ENCODE assay signal across 26 mouse cellular contexts in genomic region chr5:103939856-103940255, GRCm38 (mm10). TPM values are rescaled to one million over a fixed set of nuclear protein-coding genes. Genes with fewer than 3 reads are reported as not detected.
DNase-seq lines count a peak whose midpoint lies in the region; ATAC-seq and TF ChIP-seq lines count a peak whose summit lies in the region.
"Had no signal": no experiment of that assay in that cellular context is flagged by ENCODE, and none has a peak within 500 bp of the region (broad histone marks: within the 10 kb centered on the region; RNA-seq: fewer than 3 reads in every experiment).

No protein-coding gene starts in this region.

- peak; percentile 31 for DNase-seq in intestine, embryonic 14.5 days (ENCODE audit: low spot score)
- no peak for DNase-seq in midbrain, embryonic 10.5 days (ENCODE audit: low spot score)
- DNase-seq in midbrain, postnatal 0 days (ENCODE audit: low spot score): no peak
- DNase-seq in retina, embryonic 14.5 days (ENCODE audit: low spot score): peak; percentile 53
- peak; percentile 65 for DNase-seq in retina, postnatal 1 day
- DNase-seq in urinary bladder, postnatal 14 days (ENCODE audit: low spot score): no peak
- no peak for DNase-seq in adrenal gland, adult 8-10 months
- DNase-seq: adrenal gland, adult 2 months; adrenal gland, postnatal 10 days; adrenal gland, postnatal 14 days; adrenal gland, postnatal 25 days; adrenal gland, postnatal 36 days; B cell, adult 2 months; cerebellum, adult 11 months; cerebellum, adult 11-12 months; cerebellum, adult 18-20 months had no signal

- 0 out of 2 replicates have a peak, but pooled peaks cover 4% of the 10 kb centered on the region for H3K4me1 ChIP-seq in intestine, embryonic 14.5 days (replicated peaks; ENCODE audit: control insufficient read depth, insufficient read depth, low read length)
- peaks cover 3% of the 10 kb centered on the region; the same call in 1 of the 2 replicates for H3K4me1 ChIP-seq in intestine, embryonic 16.5 days (ENCODE audit: control insufficient read depth, insufficient read depth, low read length)
- peaks cover 52% of the 10 kb centered on the region for H3K4me1 ChIP-seq in midbrain, embryonic 10.5 days
- no peaks in the 10 kb centered on the region for H3K4me1 ChIP-seq in midbrain, postnatal 0 days (ENCODE audit: insufficient read depth, low read length)

- TF ChIP-seq CTCF in midbrain, postnatal 0 days (IDR thresholded peaks at IDR 0.05): no peak

- no peak overlapping the region for H3K4me3 ChIP-seq in intestine, embryonic 14.5 days (ENCODE audit: low read depth, low read length)
- no peak overlapping the region for H3K4me3 ChIP-seq in intestine, embryonic 16.5 days (ENCODE audit: low read length)
- H3K4me3 ChIP-seq in midbrain, embryonic 10.5 days: no peak overlapping the region
- H3K4me3 ChIP-seq in midbrain, postnatal 0 days (ENCODE audit: low read depth, low read length): no peak overlapping the region

- 0 out of 2 replicates have a peak, but pooled peaks cover 8% of the 10 kb centered on the region for H3K27me3 ChIP-seq in intestine, embryonic 14.5 days (replicated peaks; ENCODE audit: control insufficient read depth, insufficient read depth, low read length)
- peaks cover 6% of the 10 kb centered on the region; the same call in 1 of the 2 replicates for H3K27me3 ChIP-seq in intestine, embryonic 16.5 days (replicated peaks; ENCODE audit: control insufficient read depth, insufficient read depth, low read length)
- H3K27me3 ChIP-seq in midbrain, embryonic 10.5 days (ENCODE audit: low read depth, poor library complexity, severe bottlenecking): no peaks in the 10 kb centered on the region
- H3K27me3 ChIP-seq in midbrain, postnatal 0 days (ENCODE audit: insufficient read depth, low read length): no peaks in the 10 kb centered on the region

- no peak overlapping the region for H3K4me2 ChIP-seq in intestine, embryonic 14.5 days (ENCODE audit: low read length)
- no peak overlapping the region for H3K4me2 ChIP-seq in intestine, embryonic 16.5 days (ENCODE audit: low read depth, low read length)
- H3K4me2 ChIP-seq in midbrain, postnatal 0 days (ENCODE audit: low read depth, low read length, poor library complexity, severe bottlenecking): no peak overlapping the region

- H3K36me3 ChIP-seq in intestine, embryonic 14.5 days (ENCODE audit: control insufficient read depth, insufficient read depth, low read length): no peaks in the 10 kb centered on the region
- no peaks in the 10 kb centered on the region for H3K36me3 ChIP-seq in intestine, embryonic 16.5 days (ENCODE audit: control insufficient read depth, insufficient read depth, low read length)
- H3K36me3 ChIP-seq in midbrain, embryonic 10.5 days: no peaks in the 10 kb centered on the region
- no peaks in the 10 kb centered on the region for H3K36me3 ChIP-seq in midbrain, postnatal 0 days (ENCODE audit: insufficient read depth, low read length)
- H3K36me3 ChIP-seq: G1E had no signal

- H3K27ac ChIP-seq in intestine, embryonic 14.5 days (ENCODE audit: low read depth): no peak overlapping the region
- H3K27ac ChIP-seq in intestine, embryonic 16.5 days (ENCODE audit: low read length): no peak overlapping the region
- H3K27ac ChIP-seq in midbrain, embryonic 10.5 days (replicated peaks): peak overlapping the region; percentile 75; the same call in 1 of the 2 replicates
- no peak overlapping the region for H3K27ac ChIP-seq in midbrain, postnatal 0 days (ENCODE audit: low read depth, low read length)

- no peak for ATAC-seq in intestine, embryonic 14.5 days (replicated peaks; ENCODE audit: low FRiP score, low TSS enrichment, low read depth)
- no peak for ATAC-seq in intestine, embryonic 16.5 days
- no peak for ATAC-seq in midbrain, postnatal 0 days (ENCODE audit: low FRiP score)
- ATAC-seq: activated CD4-positive, CD25-positive, alpha-beta regulatory T cell, adult 4 months; CD4-positive, CD25-positive, alpha-beta regulatory T cell, adult 4 months; Patski had no signal

- H3K9me3 ChIP-seq in intestine, embryonic 14.5 days (ENCODE audit: control insufficient read depth, low read length): no peaks in the 10 kb centered on the region
- no peaks in the 10 kb centered on the region for H3K9me3 ChIP-seq in intestine, embryonic 16.5 days (ENCODE audit: control insufficient read depth, low read length)
- H3K9me3 ChIP-seq in midbrain, embryonic 10.5 days (replicated peaks): no peaks in the 10 kb centered on the region
- no peaks in the 10 kb centered on the region for H3K9me3 ChIP-seq in midbrain, postnatal 0 days (ENCODE audit: low read length)

- 64% methylated on average over 1 of the region's 1 CpGs for WGBS in intestine, embryonic 14.5 days
- WGBS in intestine, embryonic 16.5 days: 68% methylated on average over 1 of the region's 1 CpGs
- 90% methylated on average over 1 of the region's 1 CpGs for WGBS in midbrain, embryonic 10.5 days
- 76% methylated on average over 1 of the region's 1 CpGs for WGBS in midbrain, postnatal 0 days

- no peak overlapping the region for H3K9ac ChIP-seq in intestine, embryonic 14.5 days (ENCODE audit: low read length)
- no peak overlapping the region for H3K9ac ChIP-seq in intestine, embryonic 16.5 days (ENCODE audit: low read depth, low read length)
- H3K9ac ChIP-seq in midbrain, postnatal 0 days (replicated peaks; ENCODE audit: low read length, poor library complexity, severe bottlenecking): no peak overlapping the region

RNA-seq across cellular contexts. Expression of gene Klhl8, which starts 28.8 kb away (rescaled TPM):
- 9.8 and 10.3 TPM in 2 replicates for polyA plus RNA-seq in intestine, embryonic 14.5 days (2014; fragmentation: Nextera tagmentation; extraction: Ambion mirVana)
- polyA plus RNA-seq in intestine, embryonic 16.5 days (2015; fragmentation: Nextera tagmentation; extraction: Ambion mirVana): 6.7 and 7.3 TPM in 2 replicates
- 11.5 TPM in 2 replicates for polyA plus RNA-seq in midbrain, embryonic 10.5 days (2016; fragmentation: Nextera tagmentation; extraction: Ambion mirVana)
- total RNA-seq in midbrain, postnatal 0 days (2014; rRNA removed): 44.6 and 46.7 TPM in 2 replicates
- 39.5 and 41.5 TPM in 2 replicates for polyA plus RNA-seq in midbrain, postnatal 0 days (2015; fragmentation: Nextera tagmentation; extraction: Ambion mirVana)
- 10 to 100 TPM; 17.8 to 22.4 (median 20.5) TPM for total RNA-seq in adrenal gland, adult 8-10 months (2022)

RNA-seq across cellular contexts. Expression of gene Hsd17b13, which starts 37.4 kb away (rescaled TPM):
- polyA plus RNA-seq in intestine, embryonic 14.5 days (2014; fragmentation: Nextera tagmentation; extraction: Ambion mirVana): 1.9 and 4.6 TPM in 2 replicates
- polyA plus RNA-seq in intestine, embryonic 16.5 days (2015; fragmentation: Nextera tagmentation; extraction: Ambion mirVana): 36.9 and 49.5 TPM in 2 replicates
- not detected in 2 replicates for polyA plus RNA-seq in midbrain, embryonic 10.5 days (2016; fragmentation: Nextera tagmentation; extraction: Ambion mirVana)
- total RNA-seq in midbrain, postnatal 0 days (2014; rRNA removed): not detected in 2 replicates
- 0.15 and 0.27 TPM in 2 replicates for polyA plus RNA-seq in midbrain, postnatal 0 days (2015; fragmentation: Nextera tagmentation; extraction: Ambion mirVana)
- total RNA-seq in adrenal gland, adult 8-10 months (2022): not detected
- total RNA-seq: adrenal gland, adult 18-20 months; adrenal gland, postnatal 25 days; ES-E14; G1E; MEL had no signal
- polyA plus RNA-seq: activated CD4-positive, CD25-positive, alpha-beta regulatory T cell, adult 4 months; adrenal gland, adult 2 months; brain, embryonic 14.5 days; C2C12; CD4-positive, CD25-positive, alpha-beta regulatory T cell, adult 4 months; G1E; Patski had no signal

Comparison
In these comparisons a context has a peak if more than half of its experiments do, and no peak if none do; other contexts are left out.
1. DNase-seq: peak in intestine, embryonic 14.5 days (single experiment), retina, embryonic 14.5 days (single experiment) and retina, postnatal 1 day (single experiment); none in midbrain, embryonic 10.5 days (single experiment), midbrain, postnatal 0 days (single experiment), urinary bladder, postnatal 14 days (single experiment) and adrenal gland, adult 8-10 months (single experiment).